Mouse (Mus musculus) kidney, embryonic 16.5 days (tissue): Measurements from ENCODE around the gene Krt6a. TPM values are rescaled to one million over a fixed set of nuclear protein-coding genes. Genes with fewer than 3 reads are reported as not detected.

ENCODE experiments used
- ATAC-seq: fragments of 200-750 bp; cut with Nextera tagmentation; 2 replicates; pipeline ENCODE4 v1.8.0; 2017; ENCODE audit warnings: moderate TSS enrichment; ENCODE audit not compliant: low FRiP score, low TSS enrichment
- H3K27ac ChIP-seq: fragments of 300-500 bp; sonication (generic); 2 replicates; pipeline ENCODE4 v1.5.1; 2014; ENCODE audit warnings: low read length
- H3K27me3 ChIP-seq: fragments of 300-500 bp; sonication (generic); 2 replicates; pipeline ENCODE4 v1.6.1; 2014; ENCODE audit warnings: low read length, control low read depth, mixed read lengths; ENCODE audit not compliant: insufficient read depth
- H3K36me3 ChIP-seq: fragments of 300-500 bp; sonication (generic); 2 replicates; pipeline ENCODE4 v1.6.1; 2014; ENCODE audit warnings: low read length, control low read depth, mixed read lengths; ENCODE audit not compliant: insufficient read depth
- H3K4me1 ChIP-seq: fragments of 300-500 bp; sonication (generic); 2 replicates; pipeline ENCODE4 v1.6.1; 2014; ENCODE audit warnings: low read length, control low read depth, mixed read lengths; ENCODE audit not compliant: insufficient read depth
- H3K4me2 ChIP-seq: fragments of 300-500 bp; sonication (generic); replicated peaks from 2 replicates; pipeline ENCODE4 v1.6.1; 2014; ENCODE audit warnings: low read depth, low read length
- H3K4me3 ChIP-seq: fragments of 300-500 bp; sonication (generic); 2 replicates; pipeline ENCODE4 v1.5.1; 2014; ENCODE audit warnings: mild to moderate bottlenecking, low read length
- H3K9ac ChIP-seq: fragments of 300-500 bp; sonication (generic); replicated peaks from 2 replicates; pipeline ENCODE4 v1.6.1; 2014; ENCODE audit warnings: low read length
- H3K9me3 ChIP-seq: fragments of 300-500 bp; sonication (generic); 2 replicates; pipeline ENCODE4 v1.6.1; 2016; ENCODE audit warnings: low read length, control low read depth
- WGBS: fragments of 180-500 bp; shearing (Covaris S2); extraction: QIAGEN DNeasy Blood & Tissue Kit; methylation state at CpG from one replicate; pipeline ENCODE4 v1.1.7; 2014; 5-methylcytosine and 5-hydroxymethylcytosine counted together
- microRNA-seq: library from miRNA; unstranded; fragments of <30 nt; microRNA quantifications from one replicate; pipeline ENCODE4, GENCODE M21; 2016
- polyA plus RNA-seq: library from polyadenylated mRNA; unstranded; fragments of >200 nt; fragmentation: Nextera tagmentation; extraction: Ambion mirVana; gene quantifications from 2 replicates; pipeline ENCODE4 v1.2.1, GENCODE M21; 2015

The Krt6a gene
- polyA plus RNA-seq, 1 experiment from 2014 or later: 0.49 TPM

GRCm38 (mm10) chr15:101652736-101653265, 41.3 kb downstream of the Krt6a start:
- H3K9ac ChIP-seq: no peak overlapping the region
- H3K9me3 ChIP-seq: no peaks in the 10 kb centered on the region
- H3K4me1 ChIP-seq: no peaks in the 10 kb centered on the region
- H3K36me3 ChIP-seq: no peaks in the 10 kb centered on the region
- WGBS: 88% methylated on average over 5 of the region's 5 CpGs
- no peak for ATAC-seq
- no peaks in the 10 kb centered on the region for H3K27me3 ChIP-seq
- H3K4me2 ChIP-seq: no peak overlapping the region
- no peak overlapping the region for H3K4me3 ChIP-seq
- no peak overlapping the region for H3K27ac ChIP-seq

GRCm38 (mm10) chr15:101647280-101647679, 46.8 kb downstream of the Krt6a start, which contains the start of gene Gm5478:
TSS of gene Gm5478 (minus strand) at chr15:101647380.
- 81% methylated on average over 3 of the region's 3 CpGs for WGBS
- no peak within 1 kb of the TSS for H3K27ac ChIP-seq
- H3K36me3 ChIP-seq: no peaks in the 10 kb centered on the region
- no peak within 1 kb of the TSS for H3K4me3 ChIP-seq
- H3K9me3 ChIP-seq: no peaks in the 10 kb centered on the region
- no peaks in the 10 kb centered on the region for H3K27me3 ChIP-seq
- H3K4me1 ChIP-seq: no peaks in the 10 kb centered on the region
- no peak within 1 kb of the TSS for H3K4me2 ChIP-seq
- no peak for ATAC-seq
- no peak within 1 kb of the TSS for H3K9ac ChIP-seq

Small RNA genes lying within 50 kb of the gene (microRNA-seq; reads per million reads assigned to microRNA genes)
- gene Gm44323 (not detected), gene Gm44342 (not detected), gene Gm44383 (not detected), gene Gm44479 (not detected)

Other genes starting within 250 kb of the Krt6a start
- not detected in 2 replicates for gene Krt88, start 246.6 kb downstream of the Krt6a start, polyA plus RNA-seq
- not detected in 2 replicates for gene Krt81, start 230.6 kb downstream of the Krt6a start, polyA plus RNA-seq
- gene Krt86, start 220.8 kb downstream of the Krt6a start, polyA plus RNA-seq: not detected in 2 replicates
- not detected in 2 replicates for gene Krt83, start 202.8 kb downstream of the Krt6a start, polyA plus RNA-seq
- gene Gm49425, start 177.0 kb downstream of the Krt6a start, polyA plus RNA-seq: not detected in 2 replicates
- not detected in 2 replicates for gene Krt84, start 161.5 kb downstream of the Krt6a start, polyA plus RNA-seq
- not detected in 2 replicates for gene Krt82, start 143.6 kb downstream of the Krt6a start, polyA plus RNA-seq
- gene Krt90, start 131.4 kb downstream of the Krt6a start, polyA plus RNA-seq: 0.10 and 0.15 TPM in 2 replicates
- 0.27 and 0.32 TPM in 2 replicates for gene Krt75, start 120.4 kb downstream of the Krt6a start, polyA plus RNA-seq
- not detected in 2 replicates for gene Gm5414, start 66.1 kb downstream of the Krt6a start, polyA plus RNA-seq
- not detected in 2 replicates for gene Gm5478, start 46.9 kb downstream of the Krt6a start, polyA plus RNA-seq
- not detected in 2 replicates for gene Krt6b, start 14.0 kb downstream of the Krt6a start, polyA plus RNA-seq
- gene Krt5, start 18.6 kb upstream of the Krt6a start, polyA plus RNA-seq: 0.26 and 0.67 TPM in 2 replicates
- gene Krt71, start 48.8 kb upstream of the Krt6a start, polyA plus RNA-seq: not detected in 2 replicates
- not detected in 2 replicates for gene Krt72, start 92.2 kb upstream of the Krt6a start, polyA plus RNA-seq
- gene Krt73, start 108.0 kb upstream of the Krt6a start, polyA plus RNA-seq: not detected in 2 replicates
- not detected in 2 replicates for gene Krt2, start 123.9 kb upstream of the Krt6a start, polyA plus RNA-seq
- gene Krt1, start 156.5 kb upstream of the Krt6a start, polyA plus RNA-seq: 0.57 and 0.77 TPM in 2 replicates
- 0.06 TPM in 1 of 2 replicates, not detected in the other for gene Krt77, start 175.4 kb upstream of the Krt6a start, polyA plus RNA-seq
- gene Krt76, start 198.6 kb upstream of the Krt6a start, polyA plus RNA-seq: not detected in 2 replicates
- 0.42 and 0.82 TPM in 2 replicates for gene Krt4, start 230.4 kb upstream of the Krt6a start, polyA plus RNA-seq
- gene Krt79, start 246.0 kb upstream of the Krt6a start, polyA plus RNA-seq: 0.41 and 0.42 TPM in 2 replicates